Mouse (Mus musculus) activated CD4-positive, CD25-positive, alpha-beta regulatory T cell, adult 4 months (primary cell): ENCODE data around the gene Tmem206. TPM values are rescaled to one million over a fixed set of nuclear protein-coding genes. Genes with fewer than 3 reads are reported as not detected.
A peak's percentile ranks its signal among the peaks of the same experiment; 100 is the strongest.

Experiments used
- ATAC-seq: one replicate; pipeline ENCODE4 v1.8.0; 2017
- polyA plus RNA-seq, 2 experiments: library from polyadenylated mRNA; unstranded; fragments of 100-300 nt; shearing (Covaris generic); gene quantifications; one replicate each; pipeline ENCODE4 v1.2.1; 2017

Tmem206 gene
- polyA plus RNA-seq, 2 experiments from 2014 or later = 15.1 to 18.1 TPM

GRCm38 (mm10) chr1:191311296-191311898 is 14.3 kb upstream of the Tmem206 start:
- ATAC-seq = no peak

DNA sequence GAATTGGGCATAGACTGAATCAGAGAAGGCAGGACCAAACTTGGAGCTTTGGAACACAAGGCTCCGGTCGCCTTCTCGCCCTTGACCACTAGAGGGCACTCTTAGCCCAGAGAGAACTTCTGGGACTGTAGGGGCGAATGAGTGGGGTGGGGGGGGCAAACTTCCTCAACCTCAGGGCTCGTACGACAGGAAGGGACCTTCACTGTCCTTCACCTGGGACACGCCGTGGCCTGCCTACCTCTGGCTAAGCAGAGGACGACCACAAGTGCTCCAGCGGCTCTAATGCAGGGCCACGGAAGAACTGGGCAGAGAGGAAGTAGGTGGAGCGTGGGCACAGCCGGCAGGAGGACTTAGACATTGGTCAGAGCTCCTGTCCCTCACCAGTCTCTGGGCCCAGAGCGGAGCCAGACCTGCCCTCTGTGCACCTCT is 13.2 kb upstream of the Tmem206 start:
- ATAC-seq = peak; percentile 90

DNA sequence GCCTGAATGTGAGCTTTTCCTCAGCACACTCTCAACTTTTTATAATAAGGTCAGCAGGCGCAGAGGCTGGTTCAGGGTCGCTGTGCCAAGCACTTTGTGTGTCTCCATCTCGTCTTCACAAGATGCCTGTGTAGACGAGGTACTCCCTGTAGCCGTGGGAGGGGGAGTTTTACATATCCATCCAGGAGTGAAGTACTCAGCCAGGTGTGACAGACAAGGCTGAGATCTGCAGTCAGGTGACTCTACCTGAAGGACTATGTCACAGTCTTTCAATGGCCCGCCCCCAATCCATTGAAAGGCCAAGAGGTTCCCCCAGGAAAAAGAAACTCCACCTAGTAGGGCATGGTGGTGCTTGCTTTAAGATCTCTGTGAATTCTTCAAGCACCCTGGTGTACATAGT is 12.6 kb upstream of the Tmem206 start:
- ATAC-seq = peak; percentile 5

DNA sequence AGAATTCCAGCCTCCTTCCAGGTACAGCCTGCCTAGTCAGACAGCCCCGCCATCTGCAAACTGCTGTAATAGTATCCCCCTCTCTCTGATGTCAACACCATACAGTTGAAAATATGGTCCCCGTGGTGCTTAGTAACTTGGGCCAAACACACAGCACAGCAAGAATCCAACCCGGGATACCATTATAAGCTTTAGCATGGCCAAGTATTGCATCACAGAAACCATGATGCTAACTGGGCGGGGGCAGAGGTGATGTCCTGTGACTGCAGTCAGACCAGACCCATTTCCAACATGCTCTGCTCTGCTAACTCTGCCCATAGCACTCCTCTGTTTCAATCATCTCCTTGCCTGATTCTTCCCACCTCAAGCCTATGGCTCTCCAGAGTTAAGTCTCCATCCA is 11.8 kb upstream of the Tmem206 start:
- no peak for ATAC-seq

- no peak for ATAC-seq
Measured at GRCm38 (mm10) chr1:191316818-191317217, 8.9 kb upstream of the Tmem206 start.

- ATAC-seq = peak; percentile 80
Measured at GRCm38 (mm10) chr1:191317591-191318196, 8.0 kb upstream of the Tmem206 start, which contains the start of gene Nenf. TSS of gene Nenf (minus strand) at chr1:191318194.

DNA sequence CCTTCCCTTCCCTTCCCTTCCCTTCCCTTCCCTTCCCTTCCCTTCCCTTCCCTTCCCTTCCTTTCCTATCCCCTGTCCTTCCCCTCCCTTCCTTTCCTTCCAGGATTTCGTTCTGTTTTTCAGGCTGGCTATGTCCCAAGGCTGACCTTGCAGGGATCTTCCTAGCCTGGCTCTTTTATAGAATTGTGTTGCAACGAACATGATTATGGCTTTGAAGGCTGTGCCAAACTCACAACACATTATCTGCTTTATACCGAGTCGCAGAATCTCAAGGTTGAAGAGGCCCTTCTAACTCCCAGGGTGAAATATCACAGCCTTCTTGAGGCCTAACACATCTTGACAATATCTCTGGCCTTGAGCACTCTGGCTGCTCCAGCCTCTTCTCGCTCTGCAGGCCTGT is 7.0 kb upstream of the Tmem206 start:
- no peak for ATAC-seq

- ATAC-seq = no peak
Measured at GRCm38 (mm10) chr1:191323381-191323780, 2.3 kb upstream of the Tmem206 start.

DNA sequence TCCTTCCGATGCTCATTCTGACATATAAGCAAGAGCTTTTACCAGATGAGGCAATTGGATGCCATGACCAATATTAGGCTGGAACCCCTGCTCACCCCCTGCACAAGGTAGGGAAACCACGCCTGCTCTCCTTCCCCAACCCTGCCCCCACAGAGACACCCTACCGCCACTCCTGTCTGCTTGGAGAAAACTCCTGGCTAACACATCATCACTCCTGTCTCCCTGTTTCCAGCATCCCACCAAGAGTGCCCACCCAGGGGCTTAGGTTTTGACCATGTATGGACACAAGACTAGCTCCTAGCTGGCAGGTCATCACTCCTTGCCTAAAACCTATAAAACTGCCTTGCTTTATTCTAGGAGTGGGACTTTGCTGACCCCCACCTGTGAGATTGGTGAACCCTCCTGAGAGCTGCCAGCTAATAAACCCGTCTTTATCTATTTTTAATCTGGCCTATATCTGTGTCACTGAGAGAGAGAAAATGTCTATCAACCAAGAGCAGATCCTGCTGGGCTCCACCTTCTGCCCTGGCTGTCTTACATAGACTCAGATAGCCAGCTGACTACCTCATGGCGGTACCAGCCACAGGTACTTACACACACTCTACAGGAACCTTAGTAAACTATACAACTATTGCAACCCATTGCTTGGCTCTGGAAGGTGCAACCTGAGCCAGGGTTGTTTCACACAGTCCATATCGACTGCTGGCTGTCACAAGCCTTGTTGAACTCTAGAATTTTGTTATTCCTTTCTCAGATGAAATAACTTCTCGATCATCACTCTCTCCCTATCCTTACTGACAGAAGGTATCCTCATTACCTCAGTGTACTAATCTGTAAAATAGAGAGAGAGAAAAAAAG is 750 bp upstream of the Tmem206 start:
- no peak for ATAC-seq

DNA sequence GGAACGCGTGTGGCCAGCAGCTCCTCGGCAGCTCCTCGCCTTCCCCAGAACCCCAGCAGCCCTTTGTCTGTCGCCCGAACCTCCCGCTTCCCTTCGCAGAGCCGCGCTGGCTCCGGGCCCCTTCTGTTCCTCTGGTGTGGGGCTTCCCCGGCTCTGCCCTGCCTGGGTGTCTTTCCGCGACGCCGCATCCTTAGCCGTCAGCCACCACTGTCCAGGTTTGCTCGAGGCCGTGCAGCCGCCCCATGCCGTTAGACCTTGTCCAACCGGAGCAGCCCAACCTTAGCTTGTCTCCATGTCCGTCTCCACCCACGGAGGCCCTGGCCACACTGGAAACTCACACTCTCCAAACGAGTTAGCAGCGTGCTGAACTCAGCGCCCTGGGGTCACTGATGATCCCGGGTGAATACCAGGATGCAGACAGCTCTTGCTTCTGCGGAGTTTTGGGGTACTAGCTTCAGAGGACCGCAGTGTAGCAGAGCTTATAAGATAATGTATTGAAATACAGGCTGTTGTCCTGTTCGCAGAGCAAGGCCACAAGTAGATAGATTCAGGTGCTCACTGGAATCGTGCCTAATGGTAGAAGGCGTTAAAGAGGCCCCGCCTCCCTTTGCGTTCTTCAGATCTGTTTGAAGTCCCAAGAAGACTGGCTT is 646 bp downstream of the Tmem206 start:
- ATAC-seq = peak; percentile 82

- ATAC-seq = no peak
Measured at GRCm38 (mm10) chr1:191327258-191327657, 1.5 kb downstream of the Tmem206 start.

DNA sequence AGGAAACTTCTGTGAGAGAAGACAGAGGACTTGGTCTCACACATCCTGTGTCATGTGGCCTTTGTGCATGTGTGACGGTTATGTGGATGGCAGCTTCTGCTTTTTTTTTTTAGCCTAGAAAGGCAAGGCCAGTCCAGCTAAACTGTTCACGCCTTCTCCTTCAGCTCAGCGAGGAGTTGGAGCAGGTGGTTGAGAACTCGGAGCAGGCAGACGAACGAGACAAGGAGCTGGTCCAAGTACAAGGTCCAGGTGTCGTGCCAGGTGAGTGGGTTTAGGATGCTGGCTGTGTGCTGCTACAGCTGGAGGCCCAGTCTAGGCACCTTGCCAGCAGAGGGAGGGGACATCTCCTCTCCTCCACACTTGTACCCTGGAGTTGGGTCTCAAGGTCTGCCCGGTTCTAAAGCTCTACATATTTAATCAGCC is 2.3 kb downstream of the Tmem206 start:
- ATAC-seq = no peak

DNA sequence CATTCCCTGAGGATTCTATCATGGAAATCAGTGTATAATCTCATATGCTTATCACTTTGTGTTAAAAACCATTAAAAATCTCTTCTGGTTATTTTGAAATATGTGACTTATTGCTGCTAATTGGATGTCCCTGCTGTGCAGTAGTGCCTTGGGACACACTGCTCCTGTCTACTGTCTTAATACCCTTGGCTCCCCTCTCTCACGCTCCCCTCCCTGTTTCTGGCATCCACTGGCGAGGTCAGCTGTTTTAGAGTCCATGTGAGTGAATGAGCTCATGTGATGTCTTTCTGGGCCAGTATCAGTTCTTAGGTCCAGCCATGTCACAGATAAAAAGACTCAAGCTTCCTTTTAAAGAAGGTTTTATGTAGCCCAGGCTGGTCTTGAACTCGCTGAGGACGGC is 4.6 kb downstream of the Tmem206 start:
- no peak for ATAC-seq

DNA sequence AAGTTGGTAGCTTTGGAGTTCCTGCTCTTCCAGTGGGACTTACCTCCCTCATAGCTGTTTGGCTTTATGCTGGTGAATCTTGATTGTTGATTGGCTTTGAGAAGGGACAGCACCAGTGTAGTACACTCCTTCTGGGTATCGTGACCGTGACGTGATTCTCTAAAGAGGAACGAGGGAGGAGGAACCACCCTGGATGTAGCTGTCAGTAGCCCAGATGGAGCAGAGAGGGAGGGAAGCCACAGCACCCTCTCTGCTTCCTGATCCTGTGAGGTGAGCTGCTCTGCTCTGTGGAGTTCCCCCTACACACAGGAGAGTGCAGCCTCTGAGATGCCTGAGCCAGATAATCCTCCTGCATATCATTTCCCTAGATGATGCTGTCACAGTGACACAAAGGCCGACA is 8.8 kb downstream of the Tmem206 start:
- no peak for ATAC-seq

DNA sequence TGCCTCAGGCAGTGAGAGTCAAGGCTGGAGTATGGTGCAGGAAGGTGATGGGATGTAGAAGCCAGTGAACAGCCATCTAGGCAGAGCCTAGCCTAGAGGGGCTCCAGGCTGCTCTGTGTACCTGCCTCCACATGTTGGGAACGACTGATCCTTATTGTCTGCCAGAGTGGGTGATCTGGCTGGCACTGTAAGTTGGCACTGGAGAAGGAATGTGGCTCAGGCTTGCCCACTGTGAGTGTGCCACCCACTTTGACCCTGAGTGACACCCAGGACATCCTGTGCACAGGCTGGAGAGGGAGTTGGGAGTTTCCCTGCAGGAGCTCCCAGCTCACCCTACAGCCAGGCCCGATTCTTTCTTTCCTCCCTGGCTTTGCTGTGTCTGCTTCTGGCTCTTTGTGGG is 14.2 kb downstream of the Tmem206 start:
- ATAC-seq = no peak

DNA sequence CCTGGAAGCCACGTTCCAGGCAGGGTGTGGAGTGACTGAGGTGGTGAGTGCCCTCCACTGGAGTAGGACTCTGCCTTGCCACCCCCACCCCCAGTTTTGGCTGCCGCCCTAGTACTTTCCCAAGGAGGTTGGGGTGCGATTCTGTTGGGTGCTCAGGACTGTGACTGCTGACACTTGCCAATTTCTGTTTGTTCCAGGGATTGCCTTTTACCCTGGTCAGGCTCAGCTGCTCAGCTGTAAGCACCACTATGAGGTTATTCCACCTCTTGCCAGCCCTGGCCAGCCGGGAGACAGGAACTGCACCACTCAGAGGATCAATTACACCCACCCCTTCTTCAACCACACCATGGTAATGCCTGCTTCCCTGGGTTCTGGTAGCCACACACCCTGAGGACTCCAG is 14.8 kb downstream of the Tmem206 start:
- no peak for ATAC-seq

- no peak for ATAC-seq
Measured at GRCm38 (mm10) chr1:191347602-191348001, 21.9 kb downstream of the Tmem206 start.

DNA sequence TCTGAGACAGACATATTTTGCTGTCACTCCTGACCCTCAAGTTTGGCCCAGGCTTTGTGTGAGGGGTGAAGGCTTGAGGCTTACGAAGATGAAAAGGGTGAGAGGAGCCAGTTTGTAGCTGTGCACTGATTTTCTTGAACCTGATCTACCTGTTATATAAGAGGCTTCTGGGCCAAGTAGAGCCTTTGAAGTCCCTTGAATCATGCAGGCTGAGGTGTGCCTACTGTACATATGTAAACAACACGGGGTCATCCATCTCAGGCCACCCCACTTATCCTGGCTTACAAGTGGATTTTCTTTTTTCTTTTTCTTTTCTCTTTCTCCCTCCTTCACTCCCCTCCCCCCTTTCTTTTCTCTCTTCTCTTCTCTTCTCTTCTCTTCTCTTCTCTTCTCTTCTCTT is 22.9 kb downstream of the Tmem206 start:
- ATAC-seq = no peak

DNA sequence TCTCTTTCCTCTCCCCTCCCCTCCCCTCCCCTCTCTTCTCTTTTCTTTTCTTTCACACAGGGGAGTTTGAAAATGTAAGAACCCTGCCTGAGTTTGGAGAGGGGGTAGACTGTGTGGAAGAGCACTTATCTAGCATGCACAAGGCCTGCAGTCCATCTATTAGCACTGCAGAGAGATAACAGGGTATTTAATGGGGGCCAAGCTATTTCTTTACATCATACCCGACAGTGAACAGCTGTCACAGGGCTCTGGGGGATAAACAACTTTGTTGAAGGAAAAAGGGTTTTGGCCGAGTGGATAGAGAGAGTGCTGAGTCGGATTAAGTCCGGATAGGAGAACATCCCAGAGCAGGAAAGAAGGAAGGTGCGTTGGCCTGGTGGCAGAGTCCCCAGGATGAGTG is 23.3 kb downstream of the Tmem206 start:
- ATAC-seq = no peak

DNA sequence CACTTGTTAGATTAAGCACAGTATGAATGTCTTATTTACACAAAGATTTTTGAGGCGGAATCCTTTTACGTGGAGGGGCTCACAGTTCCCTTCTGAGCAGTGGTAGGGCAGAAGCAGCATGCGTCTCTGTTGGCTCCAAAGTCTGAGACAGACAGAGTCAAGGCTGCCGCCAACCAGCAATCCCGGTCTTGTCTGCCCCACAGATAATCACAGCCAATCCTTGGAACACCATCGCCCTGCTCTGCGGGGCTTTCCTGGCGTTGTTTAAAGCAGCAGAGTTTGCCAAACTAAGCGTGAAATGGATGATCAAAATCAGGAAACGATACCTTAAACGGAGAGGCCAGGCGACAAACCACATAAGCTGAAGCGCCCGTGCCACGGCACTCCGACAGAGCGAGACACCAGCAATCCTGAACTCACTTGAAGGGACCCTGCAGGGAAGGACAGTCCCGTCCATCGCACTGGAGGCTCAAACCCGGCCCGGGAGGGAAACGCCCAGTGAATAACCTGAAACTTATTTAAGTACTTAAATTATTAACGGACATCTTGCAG is 23.9 kb downstream of the Tmem206 start:
- no peak for ATAC-seq

DNA sequence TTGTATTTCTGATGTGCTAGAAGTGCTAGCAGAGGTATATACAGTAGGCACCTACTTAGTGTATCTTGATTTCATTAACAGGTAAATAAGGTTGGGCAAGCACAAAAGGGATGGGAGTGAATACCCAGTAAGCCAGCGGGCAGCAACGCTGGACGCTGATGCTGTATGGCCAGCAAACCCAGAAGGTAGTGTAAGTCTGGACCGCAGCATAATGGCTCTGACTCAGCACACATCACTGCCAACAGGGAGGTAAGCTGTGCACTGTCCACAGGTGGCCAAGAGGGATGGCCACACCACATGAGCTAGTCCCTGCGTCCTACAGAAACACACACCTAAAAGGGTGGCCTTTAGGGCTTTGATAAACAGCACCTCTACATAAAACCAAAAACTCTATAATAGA is 24.6 kb downstream of the Tmem206 start:
- ATAC-seq = no peak

GRCm38 (mm10) chr1:191352786-191353488 is 27.2 kb downstream of the Tmem206 start:
- ATAC-seq = peak; percentile 57
